Mouse (Mus musculus): Measurements from ENCODE around the gene Wee2.

- TF ChIP-seq CTCF (IDR thresholded peaks at IDR 0.05; ENCODE audit: low read depth, low read length) (no peak), GATA2 (IDR thresholded peaks at IDR 0.05; ENCODE audit: borderline replicate concordance, low read depth, low read length) (no peak), POLR2AphosphoS5 (IDR thresholded peaks at IDR 0.05; ENCODE audit: insufficient replicate concordance, low read depth, low read length) (no peak)
Measured at GRCm38 (mm10) chr6:40413046-40413445, 25.8 kb upstream of the Wee2 start.

Data from G1E (cell line).